Mouse (Mus musculus): ENCODE measurements at regions not wholly inside any gene's neighbourhood (a gene's known extent, or its start where the extent isn't known, plus 50 kb on each side); places are given as distances from the start of the nearest gene placed in this dataset.

DNA sequence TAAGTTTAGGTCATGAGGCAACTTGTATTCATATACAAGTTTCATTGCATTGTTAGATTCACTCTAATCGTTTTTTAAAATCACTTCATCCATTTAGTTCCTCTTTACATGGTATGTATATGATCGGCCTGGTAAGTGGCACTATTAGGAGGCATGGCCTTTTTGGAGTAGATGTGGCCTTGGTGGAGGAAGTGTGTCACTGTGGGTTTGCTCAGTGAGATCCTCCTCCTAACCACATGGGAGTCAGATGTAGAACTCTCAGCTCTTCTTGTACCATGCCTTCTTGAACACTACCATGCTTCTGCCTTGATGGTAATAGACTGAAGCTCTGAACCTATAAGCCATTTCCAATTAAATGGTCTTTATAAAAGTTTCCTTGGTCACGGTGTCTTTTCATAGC lies 891.9 kb upstream of the Sel1l start:
- TF ChIP-seq MAFK (IDR thresholded peaks at IDR 0.05; ENCODE audit: insufficient read depth, low read depth, low read length) (no peak), ZNF384 (IDR thresholded peaks at IDR 0.05; ENCODE audit: low read depth, low read length) (no peak), HCFC1 (IDR thresholded peaks at IDR 0.05; ENCODE audit: borderline replicate concordance, insufficient read depth, low read length) (no peak)

All from ES-E14 (cell line).